Mouse (Mus musculus): Measurements from ENCODE around the gene Ak4.
"Not testable (repeated sequence)": the region's sequence is repeated elsewhere in the genome, so short reads cannot be mapped to it uniquely, and the experiment has no call there.

Ak4 gene

GRCm38 (mm10) chr4:101423571-101423970, 4.5 kb downstream of the Ak4 start:
- DNase-seq (ENCODE audit: low spot score): no peak

GRCm38 (mm10) chr4:101424495-101424894, 5.4 kb downstream of the Ak4 start:
- DNase-seq (ENCODE audit: low spot score): no peak

DNA sequence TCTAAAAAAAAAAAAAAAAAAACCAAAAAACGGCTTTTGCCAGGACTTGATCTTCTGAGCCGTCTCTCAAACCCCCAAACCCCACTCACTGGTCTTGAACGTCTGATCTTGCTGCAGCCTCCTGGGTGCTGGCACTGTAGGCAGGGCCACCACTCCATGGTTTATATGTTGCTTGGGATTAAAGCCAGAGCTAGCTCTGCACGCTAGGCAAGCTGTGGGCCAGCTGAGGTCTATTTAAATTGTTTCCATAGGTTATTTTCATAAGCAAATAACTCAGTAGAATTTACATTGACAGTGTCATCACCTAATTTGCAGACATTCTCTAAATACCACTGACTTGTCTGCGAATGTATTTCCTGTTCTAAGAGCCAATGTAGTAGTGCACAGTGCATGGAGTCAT, 6.0 kb downstream of the Ak4 start:
- no peak for DNase-seq (ENCODE audit: low spot score)

DNA sequence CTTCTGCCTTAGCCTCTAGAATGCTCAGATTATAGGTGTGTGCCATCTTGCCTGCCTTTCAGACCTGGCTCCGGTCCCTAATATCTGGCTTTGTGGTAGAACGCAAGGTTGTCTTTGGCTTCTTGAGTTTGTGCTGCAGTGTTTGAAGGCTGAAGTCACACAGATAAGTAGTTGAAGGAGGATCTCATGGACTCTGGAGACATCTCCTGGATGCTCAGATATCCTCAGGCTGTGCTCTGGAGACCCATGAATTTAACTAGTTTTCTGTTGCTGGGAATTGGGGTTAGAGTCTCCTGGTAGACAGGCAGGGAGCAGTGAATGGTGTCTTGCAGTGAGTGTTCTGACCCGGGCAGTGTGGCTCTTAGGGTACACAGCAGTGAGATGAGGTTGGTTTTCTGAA, 6.6 kb downstream of the Ak4 start:
- DNase-seq (ENCODE audit: low spot score): no peak

GRCm38 (mm10) chr4:101426566-101426965, 7.5 kb downstream of the Ak4 start:
- no peak for DNase-seq (ENCODE audit: low spot score)

DNA sequence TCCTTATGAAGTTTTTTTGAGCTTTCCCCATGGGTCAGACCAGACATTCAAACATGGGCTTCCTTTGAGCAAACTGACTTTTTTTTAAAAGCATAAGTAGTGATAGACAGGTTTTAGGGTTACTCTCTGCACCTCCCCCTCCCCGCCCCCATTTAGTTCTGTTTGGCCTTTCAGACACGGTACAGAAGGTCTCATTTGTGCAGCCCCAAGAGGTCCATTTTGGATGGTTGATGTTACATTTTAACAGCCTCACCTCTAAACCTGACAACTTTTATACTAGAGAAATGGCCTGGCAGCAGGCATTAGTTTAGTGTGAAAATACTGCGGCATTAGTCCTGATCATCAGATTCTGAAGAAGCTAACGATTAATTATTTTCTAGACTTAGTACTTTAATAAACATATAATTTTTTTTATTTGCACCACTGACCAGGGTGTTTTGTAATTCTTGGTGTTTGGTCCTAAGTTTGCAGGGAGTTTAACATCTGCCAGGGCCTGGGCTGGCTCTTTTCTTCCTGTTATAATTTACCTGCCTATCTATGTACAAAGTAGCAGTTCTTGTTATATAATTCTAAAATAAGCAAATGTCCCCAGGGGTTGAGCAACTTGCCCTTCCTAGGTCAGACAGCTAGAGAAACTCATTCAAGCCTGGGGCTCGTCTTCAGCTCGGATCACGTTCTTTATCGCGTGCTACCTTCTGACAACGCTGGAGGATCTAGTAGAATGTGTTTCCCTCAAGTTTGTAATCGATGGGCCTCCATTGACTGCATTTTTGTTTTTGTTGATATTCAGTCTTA, 9.0 kb downstream of the Ak4 start:
- DNase-seq (ENCODE audit: low spot score): no peak

- DNase-seq (ENCODE audit: low spot score): no peak
These were observed 10.0 kb downstream of the Ak4 start for GRCm38 (mm10) chr4:101429073-101429472.

DNA sequence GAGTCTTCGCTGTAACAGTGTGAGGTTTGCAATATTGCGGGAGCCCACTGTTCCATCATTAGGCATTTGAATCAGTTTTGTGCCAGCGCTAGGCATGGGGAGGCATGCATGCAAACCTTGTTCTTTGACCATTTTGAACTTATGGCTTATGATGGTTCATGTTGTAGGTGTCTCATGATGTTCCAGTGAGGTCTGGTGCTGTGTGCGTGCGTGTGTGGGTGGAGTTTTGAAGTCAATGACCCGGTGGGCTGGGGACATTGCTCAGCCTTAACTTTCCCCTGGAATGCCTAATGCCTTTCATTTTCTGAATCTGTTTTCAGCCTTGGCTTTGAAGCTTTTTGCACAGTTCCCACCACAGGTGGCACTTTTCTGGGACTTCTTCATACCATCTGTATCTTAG, 10.9 kb downstream of the Ak4 start:
- no peak for DNase-seq (ENCODE audit: low spot score)

DNA sequence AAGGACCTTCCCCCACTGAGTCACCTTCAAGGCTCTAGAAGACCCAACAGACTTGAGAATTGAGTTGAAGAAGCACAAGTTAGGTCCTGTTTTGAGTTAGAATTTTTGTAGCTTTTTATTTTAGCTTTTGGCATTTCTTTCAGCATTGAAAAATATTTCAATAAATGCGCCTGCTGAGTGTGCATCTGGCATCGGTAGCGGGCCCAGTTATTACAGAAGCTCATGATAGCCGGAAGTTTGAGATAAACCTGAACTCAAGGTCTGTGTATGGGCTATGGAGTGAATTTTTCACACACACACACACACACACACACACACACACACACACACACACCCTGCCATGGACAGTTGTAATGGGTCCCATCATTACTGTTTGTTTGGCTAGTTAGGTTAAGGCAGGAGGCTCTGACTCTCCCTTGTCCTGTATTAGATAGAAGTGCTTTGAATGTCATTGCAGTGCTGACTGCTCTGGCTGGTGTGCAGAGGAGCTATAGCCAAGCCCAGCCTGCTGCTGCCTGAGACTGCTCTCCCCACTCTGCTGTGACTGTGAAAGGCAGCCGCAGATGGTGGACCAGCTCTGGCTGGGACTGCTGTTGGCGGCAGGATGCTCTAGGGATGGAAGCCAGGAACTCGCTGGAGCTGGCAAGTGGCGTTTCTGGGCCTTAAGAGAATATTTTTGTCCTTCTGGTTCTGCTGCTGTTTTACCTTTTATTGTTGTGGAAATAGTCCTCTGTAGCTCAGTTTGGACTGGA, 17.9 kb downstream of the Ak4 start:
- DNase-seq (ENCODE audit: low spot score): no peak

GRCm38 (mm10) chr4:101438271-101438670, 19.2 kb downstream of the Ak4 start:
- DNase-seq (ENCODE audit: low spot score): no peak

DNA sequence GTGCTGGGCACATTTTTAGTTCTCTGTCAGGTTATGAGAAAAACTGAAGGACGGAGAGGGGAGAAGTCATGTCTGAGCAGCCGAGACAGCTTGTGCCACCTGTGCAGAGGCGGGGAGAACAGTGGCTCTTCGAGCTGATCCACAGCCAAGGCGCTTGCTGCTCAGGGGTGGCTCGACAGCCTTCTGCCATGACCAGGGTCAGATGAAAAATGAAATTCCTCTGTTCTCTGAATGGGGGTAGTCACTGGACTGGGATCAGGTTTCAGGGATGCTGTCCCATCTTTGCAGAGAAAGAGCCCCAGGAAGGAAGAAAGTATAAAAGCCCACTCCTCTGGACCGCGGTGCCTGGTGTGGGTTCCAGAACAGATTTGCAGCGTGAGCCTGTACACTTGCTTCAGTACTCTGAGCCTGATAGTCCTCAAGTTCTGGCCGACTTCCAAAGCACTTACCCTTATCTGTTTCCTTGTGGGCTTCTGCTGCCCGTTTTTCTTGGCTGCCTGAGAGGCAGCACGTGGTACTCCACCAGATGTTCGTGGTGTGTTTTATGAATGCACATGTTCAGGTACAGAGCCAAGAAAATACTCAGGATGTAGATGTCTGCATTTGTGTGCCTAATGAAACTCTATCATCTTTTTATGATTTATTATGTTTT, 20.8 kb downstream of the Ak4 start:
- DNase-seq (ENCODE audit: low spot score): no peak

DNA sequence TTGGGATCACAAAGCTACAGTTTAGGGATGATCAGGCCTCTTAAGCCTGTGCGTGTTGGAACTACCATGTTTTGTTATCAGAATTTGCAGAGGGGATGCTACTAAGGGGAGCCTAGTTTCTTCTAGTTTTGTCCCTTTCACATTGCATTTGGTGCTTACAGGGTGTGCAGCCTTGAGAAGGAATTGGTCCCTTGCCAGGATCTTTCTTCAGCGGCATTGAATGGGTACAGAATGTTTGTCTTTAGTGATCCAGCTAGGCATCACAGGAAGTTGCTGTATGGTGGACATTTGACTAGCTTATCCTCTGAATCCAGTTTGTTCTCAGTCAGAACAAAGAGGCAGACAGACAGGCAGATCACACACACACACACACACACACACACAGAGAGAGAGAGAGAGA, 23.7 kb downstream of the Ak4 start:
- no peak for DNase-seq (ENCODE audit: low spot score)

DNA sequence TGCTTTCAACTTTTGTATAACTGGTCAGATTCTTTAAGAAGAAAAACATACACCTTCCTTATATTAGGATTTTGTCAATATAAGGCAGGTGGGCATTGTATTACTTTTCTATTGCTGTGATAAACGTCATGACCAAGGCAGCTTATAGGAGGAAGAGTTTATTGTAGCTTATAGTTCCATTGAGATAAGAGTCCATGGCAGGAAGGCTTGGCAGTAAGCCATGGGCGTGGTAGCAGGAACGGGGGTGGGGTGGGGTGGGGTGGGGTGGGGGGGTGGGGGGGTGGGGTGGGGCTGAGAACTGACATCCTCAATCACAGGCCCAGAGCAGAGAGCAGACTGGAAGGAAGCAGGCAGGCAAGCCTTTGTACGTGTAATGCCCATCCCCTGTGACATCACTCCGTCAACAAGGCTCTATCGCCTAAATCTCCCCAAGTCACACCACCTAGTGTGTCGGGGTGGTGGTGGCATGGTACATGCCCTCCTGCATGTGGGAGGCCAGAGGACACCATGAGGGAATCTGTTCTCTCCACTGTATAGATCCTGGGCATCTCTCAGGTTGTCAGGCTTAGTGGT, 24.4 kb downstream of the Ak4 start:
- no peak for DNase-seq (ENCODE audit: low spot score)

DNA sequence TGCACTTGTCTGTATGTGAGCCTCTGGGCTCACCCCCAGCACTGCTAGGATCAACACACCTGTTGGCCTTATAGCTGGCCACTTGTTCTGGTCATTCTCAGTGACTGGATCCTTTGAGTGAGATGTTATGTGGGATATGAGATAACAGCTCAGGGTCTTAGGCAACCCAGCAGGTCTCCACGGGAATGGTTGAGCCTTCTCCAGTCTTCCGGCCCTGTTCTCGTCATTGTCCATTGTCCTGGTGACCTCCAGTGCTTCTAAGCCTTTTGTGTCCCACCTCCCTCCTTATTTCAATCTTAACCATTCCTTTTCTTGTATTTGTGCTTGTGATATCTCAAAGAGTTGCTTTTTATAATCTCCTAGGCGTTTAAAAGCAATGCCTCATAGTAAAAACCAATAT, 26.6 kb downstream of the Ak4 start:
- no peak for DNase-seq (ENCODE audit: low spot score)

DNA sequence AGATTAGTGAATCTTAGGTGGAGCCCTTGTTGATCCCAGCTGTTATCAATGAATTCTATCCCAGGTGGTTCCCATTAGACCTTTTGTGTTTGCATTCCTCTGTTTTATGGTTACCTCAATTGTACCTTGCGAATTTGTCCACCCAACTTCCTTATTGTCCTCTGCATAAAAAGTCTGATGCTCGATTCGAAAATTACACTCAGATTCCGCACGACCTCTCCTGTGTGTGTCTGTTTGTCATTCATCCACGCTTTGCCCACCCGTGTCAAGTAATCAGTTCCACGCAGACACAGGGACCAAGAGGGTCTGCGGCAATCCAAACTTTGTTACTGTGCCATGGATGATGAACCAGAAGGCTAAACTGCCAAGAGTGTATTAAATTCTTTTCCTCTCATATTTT, 27.5 kb downstream of the Ak4 start:
- DNase-seq (ENCODE audit: low spot score): not testable (repeated sequence)

DNA sequence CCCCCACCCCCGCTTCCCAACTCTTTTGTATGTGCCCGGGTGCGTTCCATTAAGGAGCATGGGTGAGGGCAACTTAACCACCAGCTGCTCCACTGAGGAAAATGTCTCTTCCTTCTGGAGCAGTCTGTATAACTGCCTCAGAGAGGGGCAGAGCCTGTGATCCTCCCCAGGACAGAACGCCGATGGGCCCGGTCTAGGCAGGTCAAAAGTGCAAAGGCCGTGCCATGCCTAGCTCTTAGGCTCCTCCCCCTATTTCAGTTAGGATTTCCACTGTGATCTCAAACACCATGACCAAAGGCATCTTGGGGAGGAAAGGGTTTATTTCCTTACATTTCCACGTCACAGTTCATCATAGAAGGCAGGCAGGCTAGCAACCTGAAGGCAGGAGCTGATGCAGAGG, 29.6 kb downstream of the Ak4 start:
- no peak for DNase-seq (ENCODE audit: low spot score)

GRCm38 (mm10) chr4:101449344-101449743, 30.3 kb downstream of the Ak4 start:
- no peak for DNase-seq (ENCODE audit: low spot score)

- no peak for DNase-seq (ENCODE audit: low spot score)
These were observed 31.2 kb downstream of the Ak4 start for GRCm38 (mm10) chr4:101450150-101450780.

DNA sequence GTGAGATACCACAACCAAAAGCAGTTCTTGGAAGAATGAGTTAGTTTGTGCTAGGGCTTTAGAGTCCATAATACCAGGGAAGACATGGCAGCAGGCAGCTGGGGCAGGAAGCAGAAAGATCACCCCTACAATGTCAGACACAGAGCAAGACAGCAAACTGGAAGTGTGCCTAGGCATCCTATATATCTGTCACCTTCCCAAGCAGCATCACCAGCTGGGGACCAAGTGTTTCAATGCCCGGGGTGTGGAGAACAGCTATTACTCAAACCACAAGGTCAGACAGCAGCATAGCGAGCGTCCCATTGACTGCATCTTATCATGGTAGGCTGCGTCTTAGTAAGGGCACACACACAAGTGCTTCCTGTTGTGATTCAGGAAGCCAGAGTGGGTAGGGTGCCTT, 32.0 kb downstream of the Ak4 start:
- DNase-seq (ENCODE audit: low spot score): no peak

DNA sequence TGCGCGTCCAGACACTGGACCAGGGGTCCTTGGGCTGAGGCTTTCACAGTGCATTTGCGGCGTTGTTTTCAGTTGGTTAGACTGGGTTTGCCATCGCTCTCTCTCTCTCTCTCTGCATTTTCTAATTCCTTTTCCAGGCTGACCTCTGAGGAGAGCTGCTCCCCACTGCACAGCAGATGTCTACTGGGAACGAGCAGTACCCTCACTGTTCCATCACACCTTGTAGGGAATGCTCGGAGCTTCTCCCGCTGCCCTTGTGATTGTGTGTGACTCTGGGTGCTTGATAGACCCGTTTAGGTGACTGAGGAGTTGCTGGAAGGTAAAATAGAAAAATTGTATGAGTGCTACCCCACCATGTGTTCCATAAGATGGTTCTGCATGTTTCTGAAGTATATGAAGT, 33.8 kb downstream of the Ak4 start:
- no peak for DNase-seq (ENCODE audit: low spot score)

GRCm38 (mm10) chr4:101457176-101457575, 38.1 kb downstream of the Ak4 start:
- no peak for DNase-seq (ENCODE audit: low spot score)

DNA sequence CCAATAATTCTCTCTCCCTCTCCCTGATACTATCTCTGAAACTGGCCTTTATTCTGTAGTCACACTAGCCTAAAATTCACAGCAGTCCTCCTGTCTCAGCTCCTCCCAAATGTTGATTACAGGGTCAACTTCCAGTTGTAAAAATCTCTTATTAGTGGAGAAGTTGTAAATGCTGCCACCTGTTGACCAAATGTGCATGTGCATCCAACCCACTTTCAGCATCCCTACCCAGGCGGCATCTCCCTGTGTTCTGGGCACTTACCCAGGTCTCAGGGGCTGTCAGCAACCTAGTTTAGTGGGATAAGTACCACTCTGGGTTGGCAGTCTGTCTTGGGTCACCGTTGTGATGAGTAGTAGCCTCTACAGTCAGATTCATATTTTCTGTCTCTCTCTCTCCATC, 39.3 kb downstream of the Ak4 start:
- DNase-seq (ENCODE audit: low spot score): peak; percentile 12

All from T-cell, adult 2 months (primary cell).